Mouse (Mus musculus) testis, adult 2 months (tissue): ENCODE measurements around the gene Epb41.

ENCODE experiments used
- CTCF ChIP-seq: fragments of 200-500 bp; IDR thresholded peaks from 2 replicates; pipeline ENCODE4 v1.5.1; 2012; ENCODE audit warnings: low read depth, mild to moderate bottlenecking, inconsistent platforms, low read length, moderate library complexity; ENCODE audit not compliant: control insufficient read depth, insufficient read depth, insufficient replicate concordance
- POLR2A ChIP-seq: fragments of 200-500 bp; IDR thresholded peaks from 2 replicates; pipeline ENCODE4 v1.6.1; 2012; ENCODE audit warnings: low read depth, mild to moderate bottlenecking, inconsistent platforms, low read length, moderate library complexity; ENCODE audit not compliant: control insufficient read depth

DNA sequence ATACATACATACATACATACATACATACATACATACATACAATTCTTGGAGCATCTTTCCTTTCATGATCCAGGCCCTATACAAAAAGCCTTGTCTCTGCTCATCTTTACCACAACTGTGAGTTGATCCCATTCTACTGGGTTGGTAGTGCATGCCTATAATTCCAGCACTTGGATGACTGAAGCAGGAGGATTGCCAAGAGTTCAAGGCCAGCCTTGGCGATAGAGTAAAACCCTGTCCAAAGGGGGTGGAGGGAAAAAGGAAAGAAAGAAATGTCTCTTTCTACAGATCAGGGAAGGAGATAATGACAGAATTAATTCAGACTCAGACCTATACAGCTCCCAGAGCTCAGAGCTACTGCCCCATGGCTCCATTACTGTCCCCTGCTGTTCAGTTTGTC lies 48.0 kb upstream of the Epb41 start:
- TF ChIP-seq POLR2A (no peak), CTCF (no peak)
